ENCODE assay signal across 8 mouse cellular contexts in the genomic region with DNA sequence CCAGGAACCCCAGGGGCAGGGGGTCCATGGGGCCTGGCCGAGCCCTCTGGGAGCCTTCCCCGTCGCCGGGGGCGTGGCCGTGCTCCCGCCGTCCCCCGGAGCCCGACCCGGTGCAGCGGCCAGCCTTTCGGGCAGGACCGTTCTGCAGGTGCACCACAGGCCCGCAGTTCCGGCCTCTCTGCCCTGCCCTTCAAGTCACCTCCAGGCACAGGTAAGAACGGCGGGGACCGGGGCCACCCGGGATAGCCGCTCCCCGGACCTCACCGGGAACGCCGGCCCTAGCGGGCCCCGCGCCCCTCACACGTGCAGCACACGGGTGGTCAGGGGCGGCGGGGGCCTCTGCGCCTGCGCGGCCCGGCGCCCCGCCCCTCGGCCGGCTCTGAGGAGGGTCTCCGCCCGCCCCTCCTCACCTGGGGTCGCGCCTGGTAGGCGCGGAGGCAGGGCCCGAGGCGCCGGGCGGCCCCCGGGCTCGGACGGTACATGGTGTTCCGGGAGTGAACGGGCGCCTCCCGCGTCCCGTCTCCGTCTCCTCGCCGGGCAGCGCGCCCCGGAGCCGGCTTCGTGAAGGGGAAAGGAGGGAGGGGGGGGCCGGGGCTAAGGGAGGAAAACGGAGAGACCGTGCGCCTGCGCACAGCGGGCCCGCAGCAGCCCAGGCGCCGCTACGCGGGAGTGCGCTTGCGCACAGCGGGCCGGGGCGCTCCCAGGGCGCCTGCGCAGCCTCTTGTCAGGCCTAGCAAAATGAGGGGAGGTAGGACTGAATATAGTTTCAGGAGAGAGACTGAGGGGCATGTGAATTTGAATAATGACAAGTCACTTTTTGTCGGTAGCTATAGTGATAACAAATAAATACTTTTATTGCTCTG. TPM values are rescaled to one million over a fixed set of nuclear protein-coding genes. Genes with fewer than 3 reads are reported as not detected.
A peak's percentile ranks its signal among the peaks of the same experiment; 100 is the strongest.
DNase-seq lines count a peak whose midpoint lies in the region; ATAC-seq and TF ChIP-seq lines count a peak whose summit lies in the region.

A gene (minus strand): TSS at position 651 of the 863 bp plus-strand sequence.

- H3K4me2 ChIP-seq in forebrain, embryonic 12.5 days: peak within 1 kb of the TSS; percentile 99
- H3K4me2 ChIP-seq in heart, embryonic 16.5 days (ENCODE audit: low read depth, low read length): peak within 1 kb of the TSS; percentile 90
- H3K4me2 ChIP-seq in liver, embryonic 14.5 days (ENCODE audit: low read depth): peak within 1 kb of the TSS; percentile 90
- H3K4me2 ChIP-seq in stomach, embryonic 15.5 days: peak within 1 kb of the TSS; percentile 97

- H3K4me3 ChIP-seq in E14TG2a.4 (replicated peaks; ENCODE audit: low read length): peak within 1 kb of the TSS; percentile 92
- peak within 1 kb of the TSS; percentile 78 for H3K4me3 ChIP-seq in forebrain, embryonic 12.5 days (replicated peaks)
- peak within 1 kb of the TSS; percentile 91 for H3K4me3 ChIP-seq in heart, embryonic 16.5 days (ENCODE audit: low read length)
- H3K4me3 ChIP-seq in liver, embryonic 14.5 days (ENCODE audit: insufficient read depth in 1 of 2, low read depth in 2 of 2, low read length in 2 of 2): peak within 1 kb of the TSS; percentile 67 to 81
- peak within 1 kb of the TSS; percentile 68 for H3K4me3 ChIP-seq in stomach, embryonic 15.5 days (replicated peaks)

- peak; percentile 94 for ATAC-seq in forebrain, embryonic 12.5 days (ENCODE audit: low FRiP score)
- ATAC-seq in heart, embryonic 16.5 days (replicated peaks; ENCODE audit: extremely low read depth, insufficient read depth, low FRiP score): peak; percentile 96
- ATAC-seq in liver, embryonic 14.5 days (ENCODE audit: insufficient read depth): peak; percentile 88
- ATAC-seq in stomach, embryonic 15.5 days (ENCODE audit: insufficient read depth, low FRiP score, low read depth): peak; percentile 92

- peak within 1 kb of the TSS; percentile 86 for H3K9ac ChIP-seq in forebrain, embryonic 12.5 days
- H3K9ac ChIP-seq in heart, embryonic 16.5 days (ENCODE audit: low read length): peak within 1 kb of the TSS; percentile 90
- H3K9ac ChIP-seq in liver, embryonic 14.5 days (replicated peaks): peak within 1 kb of the TSS; percentile 72
- H3K9ac ChIP-seq in stomach, embryonic 15.5 days: peak within 1 kb of the TSS; percentile 58

- peaks cover 50% of the 10 kb centered on the region for H3K36me3 ChIP-seq in E14TG2a.4 (ENCODE audit: insufficient read depth, low read length)
- peaks cover 69% of the 10 kb centered on the region for H3K36me3 ChIP-seq in forebrain, embryonic 12.5 days (replicated peaks)
- peaks cover 19% of the 10 kb centered on the region for H3K36me3 ChIP-seq in heart, embryonic 16.5 days (ENCODE audit: control insufficient read depth, insufficient read depth)
- peaks cover 9% of the 10 kb centered on the region for H3K36me3 ChIP-seq in liver, embryonic 14.5 days (replicated peaks; ENCODE audit: control insufficient read depth, insufficient read depth, low read depth)
- peaks cover 14% of the 10 kb centered on the region for H3K36me3 ChIP-seq in stomach, embryonic 15.5 days

- no peak for TF ChIP-seq EP300 in liver, embryonic 14.5 days (IDR thresholded peaks at IDR 0.05; ENCODE audit: low read depth)

- H3K27ac ChIP-seq in forebrain, embryonic 12.5 days: peak within 1 kb of the TSS; percentile 94
- H3K27ac ChIP-seq in heart, embryonic 16.5 days (ENCODE audit: low read length): peak within 1 kb of the TSS; percentile 87
- peak within 1 kb of the TSS; percentile 65 for H3K27ac ChIP-seq in liver, embryonic 14.5 days
- H3K27ac ChIP-seq in stomach, embryonic 15.5 days: peak within 1 kb of the TSS; percentile 87

- H3K27me3 ChIP-seq in E14TG2a.4 (ENCODE audit: insufficient read depth, low read length): no peaks in the 10 kb centered on the region
- H3K27me3 ChIP-seq in forebrain, embryonic 12.5 days: no peaks in the 10 kb centered on the region
- H3K27me3 ChIP-seq in heart, embryonic 16.5 days (ENCODE audit: control insufficient read depth, insufficient read depth, low read length): no peaks in the 10 kb centered on the region
- H3K27me3 ChIP-seq in liver, embryonic 14.5 days (ENCODE audit: control insufficient read depth, insufficient read depth, low read length): no peaks in the 10 kb centered on the region
- H3K27me3 ChIP-seq in stomach, embryonic 15.5 days (replicated peaks): no peaks in the 10 kb centered on the region

- DNase-seq in c-Kit-positive CD71-positive TER-119-positive erythroid progenitor cells, embryonic 14.5 days (ENCODE audit: low spot score): peak; percentile 84
- peak; percentile 90 to 95 for DNase-seq in kidney, postnatal 25 days
- peak in 2 of 3 experiments; percentile 76 to 79 for DNase-seq in liver, embryonic 14.5 days (ENCODE audit: low read depth in 3 of 3, low spot score in 3 of 3)
- peak; percentile 92 for DNase-seq in neural tube, embryonic 10.5 days (ENCODE audit: extremely low spot score, low spot score)

- no peaks in the 10 kb centered on the region for H3K9me3 ChIP-seq in E14TG2a.4 (ENCODE audit: low read length)
- H3K9me3 ChIP-seq in forebrain, embryonic 12.5 days: no peaks in the 10 kb centered on the region
- H3K9me3 ChIP-seq in heart, embryonic 16.5 days (replicated peaks; ENCODE audit: control insufficient read depth, low read length): no peaks in the 10 kb centered on the region
- H3K9me3 ChIP-seq in liver, embryonic 14.5 days (ENCODE audit: control insufficient read depth, low read length): no peaks in the 10 kb centered on the region
- no peaks in the 10 kb centered on the region for H3K9me3 ChIP-seq in stomach, embryonic 15.5 days

- peaks cover 74% of the 10 kb centered on the region for H3K4me1 ChIP-seq in E14TG2a.4 (replicated peaks; ENCODE audit: low read depth, low read length)
- H3K4me1 ChIP-seq in forebrain, embryonic 12.5 days: peaks cover 20% of the 10 kb centered on the region
- peaks cover 11% of the 10 kb centered on the region; the same call in 1 of the 2 replicates for H3K4me1 ChIP-seq in heart, embryonic 16.5 days (ENCODE audit: control insufficient read depth, insufficient read depth, low read length)
- peaks cover 7 to 22% of the 10 kb centered on the region in 2 experiments; a peak in 3 of 4 replicates for H3K4me1 ChIP-seq in liver, embryonic 14.5 days (replicated peaks; ENCODE audit: control insufficient read depth in 2 of 2, insufficient read depth in 2 of 2, low read length in 1 of 2)
- H3K4me1 ChIP-seq in stomach, embryonic 15.5 days: peaks cover 15% of the 10 kb centered on the region

- TF ChIP-seq CTCF in E14TG2a.4 (conservative IDR thresholded peaks at IDR 0.05; ENCODE audit: low read length): no peak
- no peak for TF ChIP-seq CTCF in liver, embryonic 14.5 days (IDR thresholded peaks at IDR 0.05; ENCODE audit: low read depth)

- 1% methylated on average over 82 of the region's 86 CpGs for WGBS in forebrain, embryonic 12.5 days
- WGBS in heart, embryonic 16.5 days: under 1% methylated on average over 79 of the region's 86 CpGs
- under 1% methylated on average over 73 of the region's 86 CpGs for WGBS in liver, embryonic 14.5 days (ENCODE audit: insufficient replicate concordance)
- under 1% methylated on average over 67 of the region's 86 CpGs for WGBS in stomach, embryonic 15.5 days

RNA-seq across cellular contexts. Expression of the gene that starts here (rescaled TPM):
- polyA plus RNA-seq in forebrain, embryonic 12.5 days (2016; fragmentation: Nextera tagmentation; extraction: Ambion mirVana): 26.7 and 29.4 TPM in 2 replicates
- polyA plus RNA-seq in heart, embryonic 16.5 days (2015; fragmentation: Nextera tagmentation; extraction: Ambion mirVana): 33.7 and 34.6 TPM in 2 replicates
- polyA plus RNA-seq in liver, embryonic 14.5 days (2012; rRNA removed): 14.4 and 18.3 TPM in 2 replicates
- 10.6 and 10.9 TPM in 2 replicates for polyA plus RNA-seq in liver, embryonic 14.5 days (2014; fragmentation: Nextera tagmentation; extraction: Ambion mirVana)
- 21.7 and 23.9 TPM in 2 replicates for polyA plus RNA-seq in stomach, embryonic 15.5 days (2015; fragmentation: Nextera tagmentation; extraction: Ambion mirVana)

Comparison
In these comparisons a context has a peak if more than half of its experiments do, and no peak if none do; other contexts are left out.
1. Peak in every context shown above with its lines: DNase-seq, ATAC-seq, H3K4me3 ChIP-seq and H3K27ac ChIP-seq.